Mouse (Mus musculus) midbrain, embryonic 11.5 days (tissue): ENCODE results near the gene Rpl22. TPM values are rescaled to one million over a fixed set of nuclear protein-coding genes. Genes with fewer than 3 reads are reported as not detected.

Experiments used
- ATAC-seq: fragments of 200-750 bp; cut with Nextera tagmentation; 2 replicates; pipeline ENCODE4 v1.8.0; 2017; ENCODE audit warnings: moderate TSS enrichment, moderate library complexity; ENCODE audit not compliant: low FRiP score
- DNase-seq: peaks from one replicate; pipeline ENCODE4 v3.0.0; 2015; ENCODE audit warnings: low spot score; ENCODE audit errors: missing footprints
- H3K27ac ChIP-seq: fragments of 300-500 bp; sonication (generic); 2 replicates; pipeline ENCODE4 v1.5.1; 2014; ENCODE audit warnings: low read depth, low read length
- H3K27me3 ChIP-seq: fragments of 300-500 bp; sonication (generic); 2 replicates; pipeline ENCODE4 v1.6.1; 2014; ENCODE audit warnings: mild to moderate bottlenecking, low read length, moderate library complexity, mixed read lengths; ENCODE audit not compliant: control insufficient read depth, insufficient read depth
- H3K36me3 ChIP-seq: fragments of 300-500 bp; sonication (generic); 2 replicates; pipeline ENCODE4 v1.6.1; 2014; ENCODE audit warnings: mild to moderate bottlenecking, low read length, moderate library complexity, mixed read lengths; ENCODE audit not compliant: control insufficient read depth, insufficient read depth
- H3K4me1 ChIP-seq: fragments of 300-500 bp; sonication (generic); 2 replicates; pipeline ENCODE4 v1.6.1; 2014; ENCODE audit warnings: low read length; ENCODE audit not compliant: control insufficient read depth, insufficient read depth
- H3K4me2 ChIP-seq: fragments of 300-500 bp; sonication (generic); 2 replicates; pipeline ENCODE4 v1.6.1; 2014; ENCODE audit warnings: mild to moderate bottlenecking, moderate library complexity
- H3K4me3 ChIP-seq: fragments of 300-500 bp; sonication (generic); 2 replicates; pipeline ENCODE4 v1.5.1; 2014; ENCODE audit warnings: low read depth, low read length
- H3K9ac ChIP-seq: fragments of 300-500 bp; sonication (generic); 2 replicates; pipeline ENCODE4 v1.6.1; 2014; ENCODE audit warnings: low read length
- H3K9me3 ChIP-seq: fragments of 300-500 bp; sonication (generic); 2 replicates; pipeline ENCODE4 v1.6.1; 2016; ENCODE audit warnings: low read length; ENCODE audit not compliant: control insufficient read depth
- WGBS: fragments of 180-500 bp; shearing (Covaris S2); extraction: QIAGEN DNeasy Blood & Tissue Kit; methylation state at CpG from one replicate; pipeline ENCODE4 v1.1.7; 2014; 5-methylcytosine and 5-hydroxymethylcytosine counted together
- polyA plus RNA-seq: library from polyadenylated mRNA; unstranded; fragments of >200 nt; fragmentation: Nextera tagmentation; extraction: Ambion mirVana; gene quantifications from 2 replicates; pipeline ENCODE4 v1.2.1, GENCODE M21; 2014

Rpl22 gene
- polyA plus RNA-seq, 1 experiment from 2014 or later = 357 TPM

DNA sequence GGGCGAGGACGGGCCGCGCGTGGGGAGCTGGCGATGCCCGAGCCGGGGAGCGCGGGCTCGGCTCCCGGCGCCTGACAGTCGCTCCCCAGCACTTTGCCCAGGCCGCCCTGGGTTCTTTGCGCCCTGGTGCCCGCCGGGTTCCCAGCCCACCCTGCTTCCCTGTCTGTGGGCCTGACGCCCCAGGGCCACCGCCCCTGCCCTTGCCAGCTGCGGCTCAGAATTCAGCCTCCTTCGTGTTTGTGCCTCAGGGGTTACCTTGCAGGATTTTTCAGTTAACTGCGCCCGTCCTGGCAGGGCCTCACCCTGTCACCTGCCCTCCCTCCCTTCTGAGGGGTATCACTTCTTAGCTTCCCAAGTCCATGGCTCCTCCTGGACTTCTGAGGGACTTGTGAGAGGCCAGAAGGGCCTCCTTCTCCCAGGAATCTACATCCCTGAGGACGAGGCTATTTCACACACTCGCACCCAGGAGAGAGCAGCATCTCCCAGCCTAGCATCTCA is 13.8 kb downstream of the Rpl22 start:
- peaks cover 31% of the 10 kb centered on the region for H3K27me3 ChIP-seq
- peak overlapping the region; percentile 100 for H3K4me2 ChIP-seq
- H3K9ac ChIP-seq = peak overlapping the region; percentile 61
- under 1% methylated on average over 21 of the region's 26 CpGs for WGBS
- peak; percentile 91 for DNase-seq
- H3K36me3 ChIP-seq = peaks cover 5% of the 10 kb centered on the region; the same call in 1 of the 2 replicates
- H3K27ac ChIP-seq = no peak overlapping the region
- peak overlapping the region; percentile 57 for H3K4me3 ChIP-seq
- H3K4me1 ChIP-seq = peaks cover 14% of the 10 kb centered on the region
- H3K9me3 ChIP-seq = no peaks in the 10 kb centered on the region
- ATAC-seq = peak; percentile 17; the same call in 1 of the 2 replicates

DNA sequence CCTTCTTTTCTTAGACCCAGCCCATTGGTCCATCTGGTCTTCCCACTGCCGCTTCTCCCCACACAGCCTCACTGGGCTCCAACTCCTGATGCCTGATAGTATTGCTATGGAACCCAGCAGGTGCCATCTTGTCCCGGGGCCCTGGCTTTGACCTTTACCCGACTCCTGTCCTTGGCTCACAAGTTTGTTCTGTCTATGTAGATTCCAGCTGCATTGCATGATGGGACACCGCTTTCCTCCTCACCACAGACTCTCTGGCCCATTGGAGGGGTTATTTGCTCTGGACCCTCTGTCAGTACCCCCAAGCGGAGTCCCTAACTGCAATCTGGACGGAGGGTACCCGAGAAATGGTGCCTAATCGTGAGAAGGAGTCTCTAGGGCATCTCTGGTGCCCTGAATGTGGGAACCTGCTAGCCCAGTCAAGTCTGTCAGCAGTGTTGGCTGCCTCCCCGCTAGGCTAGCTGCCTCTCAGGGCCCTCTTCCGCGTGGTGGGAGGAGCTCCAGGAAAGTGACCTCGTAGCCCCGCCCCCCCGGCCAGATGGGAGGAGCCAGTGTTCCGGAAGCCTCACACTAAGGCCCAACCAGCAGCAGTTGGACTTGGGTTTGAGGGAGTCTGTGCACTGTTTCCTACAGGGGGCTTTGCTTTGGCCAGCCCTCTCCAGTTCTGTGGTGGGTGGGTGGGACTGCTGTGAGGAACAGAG is 15.2 kb downstream of the Rpl22 start:
- Histone ChIP-seq H3K9ac (no peak overlapping the region), H3K4me3 (no peak overlapping the region), H3K27me3 (peaks cover 31% of the 10 kb centered on the region), H3K36me3 (no peaks in the 10 kb centered on the region), H3K27ac (no peak overlapping the region), H3K4me1 (peaks cover 14% of the 10 kb centered on the region), H3K4me2 (no peak overlapping the region), H3K9me3 (no peaks in the 10 kb centered on the region)
- 38% methylated on average over 15 of the region's 15 CpGs for WGBS
- no peak for ATAC-seq
- peak; percentile 89 for DNase-seq

DNA sequence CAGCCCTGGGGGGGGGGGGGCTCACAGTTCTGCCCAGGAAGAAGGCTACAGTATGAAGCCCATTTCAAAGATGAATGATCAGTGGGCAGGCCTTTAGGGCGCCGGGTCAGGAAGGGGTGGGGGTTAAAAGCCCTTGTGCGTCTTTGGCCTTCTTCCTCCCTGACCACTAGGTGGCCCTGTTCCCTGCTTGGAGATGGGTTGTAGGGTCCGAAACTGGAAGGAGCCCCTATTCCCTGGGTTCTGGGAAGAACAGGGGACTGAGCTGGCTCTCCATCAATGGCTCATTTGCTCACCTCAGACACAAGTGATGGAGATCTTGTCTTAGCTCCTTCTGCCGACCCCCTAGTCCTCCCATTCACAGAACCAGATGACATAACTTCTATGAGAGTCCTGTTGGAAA is 17.8 kb downstream of the Rpl22 start:
- H3K9ac ChIP-seq = no peak overlapping the region
- WGBS = 15% methylated on average over 5 of the region's 5 CpGs
- H3K4me1 ChIP-seq = peaks cover 14% of the 10 kb centered on the region
- H3K4me2 ChIP-seq = no peak overlapping the region
- H3K4me3 ChIP-seq = no peak overlapping the region
- DNase-seq = peak; percentile 91
- no peak for ATAC-seq
- H3K9me3 ChIP-seq = no peaks in the 10 kb centered on the region
- H3K27me3 ChIP-seq = peaks cover 30% of the 10 kb centered on the region
- H3K36me3 ChIP-seq = no peaks in the 10 kb centered on the region
- H3K27ac ChIP-seq = no peak overlapping the region

DNA sequence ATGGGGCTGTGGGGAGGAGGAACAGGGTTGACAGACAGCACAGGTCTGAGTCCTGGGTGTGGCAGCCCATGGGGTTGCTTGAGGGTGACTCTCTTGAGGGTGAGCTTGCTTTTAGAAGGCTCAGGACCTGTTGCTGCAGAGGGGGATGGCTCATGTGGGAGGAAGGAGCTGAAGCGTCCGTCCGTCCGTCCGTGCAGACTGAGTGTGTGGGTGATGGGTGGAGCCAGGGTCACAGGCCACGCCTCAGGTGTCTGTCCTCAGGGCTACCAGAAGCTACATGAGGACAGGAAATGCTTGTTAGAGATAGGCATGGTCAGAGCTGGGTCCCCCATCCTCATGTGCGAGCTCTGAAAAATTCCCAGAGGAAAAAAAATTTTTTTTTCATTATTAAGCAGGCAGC is 19.1 kb downstream of the Rpl22 start:
- no peak overlapping the region for H3K9ac ChIP-seq
- H3K4me1 ChIP-seq = peaks cover 3% of the 10 kb centered on the region
- no peak overlapping the region for H3K27ac ChIP-seq
- ATAC-seq (no peak), DNase-seq (no peak)
- H3K27me3 ChIP-seq = peaks cover 19% of the 10 kb centered on the region
- no peaks in the 10 kb centered on the region for H3K9me3 ChIP-seq
- no peaks in the 10 kb centered on the region for H3K36me3 ChIP-seq
- 72% methylated on average over 7 of the region's 7 CpGs for WGBS
- no peak overlapping the region for H3K4me3 ChIP-seq
- H3K4me2 ChIP-seq = no peak overlapping the region

DNA sequence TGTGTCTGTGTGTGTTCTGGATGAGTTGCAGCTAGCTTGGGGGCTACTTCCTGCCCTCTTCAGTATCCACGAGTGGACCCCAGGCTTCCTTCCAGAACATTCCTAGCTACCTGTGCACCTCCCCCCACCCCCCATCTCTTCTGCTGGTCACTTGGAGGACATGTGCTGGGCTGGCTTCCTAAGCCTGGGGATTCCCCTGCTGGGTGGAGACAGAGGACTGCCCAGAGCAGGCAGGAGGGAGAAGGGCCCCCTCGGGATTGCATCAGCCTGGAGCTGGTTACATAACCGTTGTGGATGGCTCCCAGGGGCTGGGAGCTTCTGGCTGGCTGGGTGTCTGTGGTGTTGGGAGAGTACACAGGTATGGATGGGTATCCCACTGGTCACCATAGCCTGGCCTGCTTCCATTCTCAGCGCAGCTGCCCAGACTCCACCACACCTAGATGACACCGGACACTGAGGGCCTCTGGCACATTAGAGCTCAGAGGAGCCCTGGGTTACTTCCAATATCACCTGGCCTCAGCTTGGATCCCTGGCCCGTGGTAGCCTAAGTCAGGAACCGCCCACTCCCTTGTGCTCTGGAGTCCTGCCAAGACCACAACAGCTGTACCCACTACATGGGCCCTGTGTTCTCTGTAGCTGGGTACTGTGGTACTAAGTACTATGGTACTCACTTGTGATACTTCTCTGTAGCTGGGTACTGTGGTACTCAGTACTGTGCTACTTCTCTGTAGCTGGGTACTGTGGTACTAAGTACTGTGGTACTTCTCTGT is 19.8 kb downstream of the Rpl22 start:
- ATAC-seq (no peak), DNase-seq (no peak)
- H3K4me1 ChIP-seq = peaks cover 3% of the 10 kb centered on the region; the same call in 1 of the 2 replicates
- 64% methylated on average over 7 of the region's 7 CpGs for WGBS
- H3K4me3 ChIP-seq = no peak overlapping the region
- no peak overlapping the region for H3K9ac ChIP-seq
- H3K36me3 ChIP-seq = no peaks in the 10 kb centered on the region
- no peaks in the 10 kb centered on the region for H3K9me3 ChIP-seq
- H3K27ac ChIP-seq = no peak overlapping the region
- H3K4me2 ChIP-seq = no peak overlapping the region
- peaks cover 13% of the 10 kb centered on the region for H3K27me3 ChIP-seq

DNA sequence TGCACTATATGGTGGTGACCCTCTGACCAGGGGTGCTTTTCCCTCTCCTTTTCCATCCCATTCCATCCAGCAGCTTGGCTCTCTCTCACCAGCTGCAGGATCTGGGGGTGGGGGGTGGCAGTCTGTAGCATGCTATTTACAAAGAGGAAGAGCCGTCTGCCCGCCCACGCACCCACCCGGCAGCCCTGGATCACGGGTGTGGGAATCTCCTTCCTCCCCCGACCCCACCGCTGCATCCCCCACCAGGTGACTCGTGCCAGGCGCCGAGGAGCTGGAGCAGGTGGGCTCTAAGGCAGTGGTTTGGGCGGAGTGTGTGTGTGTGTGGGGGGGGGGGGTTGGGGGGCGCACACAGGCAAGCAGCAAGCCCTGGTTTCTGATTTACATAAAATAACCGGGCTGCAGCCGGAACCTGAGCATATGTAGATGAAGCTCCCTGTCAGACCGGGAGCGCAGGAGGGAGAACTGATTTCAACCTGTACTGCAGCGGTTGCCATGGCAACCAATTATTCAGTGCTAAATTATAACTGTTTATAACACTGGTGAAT is 24.4 kb downstream of the Rpl22 start:
- H3K9ac ChIP-seq = peak overlapping the region; percentile 18; the same call in 1 of the 2 replicates
- no peaks in the 10 kb centered on the region for H3K9me3 ChIP-seq
- 16% methylated on average over 14 of the region's 17 CpGs for WGBS
- no peak overlapping the region for H3K27ac ChIP-seq
- peak overlapping the region; percentile 15; the same call in 1 of the 2 replicates for H3K4me2 ChIP-seq
- DNase-seq (no peak), ATAC-seq (no peak)
- no peaks in the 10 kb centered on the region for H3K36me3 ChIP-seq
- peaks cover 5% of the 10 kb centered on the region for H3K4me1 ChIP-seq
- H3K4me3 ChIP-seq = no peak overlapping the region
- H3K27me3 ChIP-seq = peaks cover 7% of the 10 kb centered on the region

DNA sequence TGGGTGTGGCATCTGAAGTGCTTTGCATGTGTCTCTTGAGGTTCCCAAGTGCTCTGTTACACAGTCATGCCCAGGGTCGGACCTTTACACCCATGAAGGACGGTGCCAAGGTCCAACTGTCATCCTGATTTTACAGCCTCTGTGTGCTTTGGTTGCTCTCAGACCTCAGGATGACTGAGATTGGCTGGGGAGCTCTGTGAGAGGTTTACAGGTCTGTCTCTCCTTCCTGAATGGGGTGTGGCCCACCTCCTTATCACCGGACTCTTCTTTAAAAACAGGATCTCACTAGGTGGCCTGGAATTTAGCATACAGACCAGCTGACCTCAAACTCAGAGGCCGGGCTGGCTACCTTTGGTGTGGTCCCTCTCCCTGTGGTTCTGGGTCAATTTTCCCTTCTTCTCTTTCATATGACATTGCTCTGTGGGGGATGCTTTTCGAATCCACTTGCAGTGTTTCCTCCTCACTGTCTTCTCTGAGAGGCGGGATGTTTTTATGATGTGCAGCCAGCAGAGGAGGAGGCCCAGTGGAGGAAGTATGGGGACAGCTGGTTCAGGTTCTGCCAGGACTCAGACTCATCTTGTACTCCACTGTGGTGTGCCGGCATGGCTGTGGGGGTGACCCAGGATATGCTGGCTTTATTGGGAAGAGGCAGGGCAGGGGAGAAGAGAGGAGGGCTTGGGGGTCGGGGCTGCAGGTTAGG is 25.3 kb downstream of the Rpl22 start:
- Histone ChIP-seq H3K4me3 (no peak overlapping the region), H3K4me1 (peaks cover 5% of the 10 kb centered on the region), H3K9ac (no peak overlapping the region), H3K4me2 (no peak overlapping the region), H3K27me3 (peaks cover 7% of the 10 kb centered on the region), H3K27ac (no peak overlapping the region), H3K36me3 (no peaks in the 10 kb centered on the region), H3K9me3 (no peaks in the 10 kb centered on the region)
- peak; percentile 20; the same call in 1 of the 2 replicates for ATAC-seq
- no peak for DNase-seq
- WGBS = 34% methylated on average over 8 of the region's 8 CpGs

DNA sequence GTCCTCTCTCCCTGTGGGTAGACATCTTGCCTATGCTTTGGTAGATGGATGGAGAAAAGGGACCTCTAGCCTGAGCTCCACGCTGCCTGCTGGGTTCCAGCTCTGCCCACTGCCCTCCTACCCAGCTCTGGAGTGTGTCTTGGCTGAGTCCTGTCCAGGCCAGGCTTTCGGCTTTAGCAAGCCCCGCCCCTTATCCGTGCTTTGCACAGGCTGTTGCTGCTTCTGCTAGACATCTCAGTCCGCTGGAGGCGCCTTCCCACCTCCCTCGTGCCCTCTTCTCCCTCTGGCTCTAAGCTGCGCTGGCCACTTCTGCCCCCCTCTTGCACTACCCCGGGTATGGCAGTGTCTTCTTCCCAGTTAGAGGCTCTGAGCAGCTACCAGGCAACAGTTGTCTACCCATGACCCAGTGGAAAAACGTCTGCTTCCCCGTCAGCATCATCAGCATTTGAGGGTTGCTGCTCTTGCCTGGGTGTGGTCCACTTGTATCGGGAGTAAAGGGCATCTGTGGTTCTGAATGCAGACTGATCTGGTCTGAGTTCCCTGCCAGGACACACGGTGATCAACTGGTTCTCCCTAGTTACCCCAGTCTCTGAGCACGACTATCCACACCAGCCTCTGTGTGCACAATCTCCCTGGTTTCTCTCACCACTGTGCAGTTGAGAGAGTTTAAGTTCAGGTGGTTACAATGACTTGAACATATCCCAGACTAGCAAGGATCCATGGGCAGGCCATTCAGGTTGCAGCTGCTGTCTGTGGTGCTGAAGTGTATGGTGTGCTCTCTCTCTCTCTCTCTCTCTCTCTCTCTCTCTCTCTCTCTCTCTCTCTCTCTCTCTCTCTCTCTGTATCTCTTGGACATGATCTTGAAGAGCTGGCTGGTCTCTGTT is 26.1 kb downstream of the Rpl22 start:
- Histone ChIP-seq H3K9me3 (no peaks in the 10 kb centered on the region), H3K9ac (no peak overlapping the region), H3K4me2 (no peak overlapping the region), H3K4me3 (no peak overlapping the region), H3K27ac (no peak overlapping the region), H3K36me3 (no peaks in the 10 kb centered on the region), H3K27me3 (peaks cover 7% of the 10 kb centered on the region), H3K4me1 (peaks cover 5% of the 10 kb centered on the region)
- 10% methylated on average over 14 of the region's 14 CpGs for WGBS
- no peak for DNase-seq
- peak; percentile 56; the same call in 1 of the 2 replicates for ATAC-seq
